Mouse (Mus musculus) MEL (cell line): ENCODE data around the gene Tmem30c.

Experiments used
- CTCF ChIP-seq, 3 experiments: IDR thresholded peaks in 2 of 3; conservative IDR thresholded peaks in 1 of 3; 2 replicates each; pipeline ENCODE4 v1.5.1; 2011 to 2012; ENCODE audit warnings: low read length in 3 of 3, low read depth in 2 of 3, mild to moderate bottlenecking in 2 of 3, improper control_type of control experiment in 1 of 3, inconsistent platforms in 1 of 3, mixed read lengths in 1 of 3, moderate library complexity in 1 of 3; ENCODE audit not compliant: control insufficient read depth in 1 of 3, insufficient read depth in 1 of 3, poor library complexity in 1 of 3, severe bottlenecking in 1 of 3
- GATA1 ChIP-seq: IDR thresholded peaks from 2 replicates; pipeline ENCODE4 v1.6.1; 2011; ENCODE audit warnings: low read depth, low read length, improper control_type of control experiment
- MXI1 ChIP-seq: IDR thresholded peaks from 2 replicates; pipeline ENCODE4 v1.6.1; 2011; ENCODE audit warnings: mild to moderate bottlenecking, low read depth, low read length, improper control_type of control experiment

- TF ChIP-seq GATA1 (no peak), CTCF (IDR thresholded peaks at IDR 0.05 in 2 of 3, conservative IDR thresholded peaks at IDR 0.05 in 1 of 3; ENCODE audit: control insufficient read depth in 1 of 3, insufficient read depth in 1 of 3, low read depth in 2 of 3, low read length in 3 of 3, poor library complexity in 1 of 3, severe bottlenecking in 1 of 3) (no peak), MXI1 (no peak)
These were observed 10.4 kb upstream of the Tmem30c start for GRCm38 (mm10) chr16:57302792-57303698.
